Mouse (Mus musculus): ENCODE measurements around the gene Asb3. TPM values are rescaled to one million over a fixed set of nuclear protein-coding genes. Genes with fewer than 3 reads are reported as not detected.
"Not testable (repeated sequence)": the region's sequence is repeated elsewhere in the genome, so short reads cannot be mapped to it uniquely, and the experiment has no call there.

The Asb3 gene
- polyA plus RNA-seq, 1 experiment from 2014 or later = 30.8 TPM

DNA sequence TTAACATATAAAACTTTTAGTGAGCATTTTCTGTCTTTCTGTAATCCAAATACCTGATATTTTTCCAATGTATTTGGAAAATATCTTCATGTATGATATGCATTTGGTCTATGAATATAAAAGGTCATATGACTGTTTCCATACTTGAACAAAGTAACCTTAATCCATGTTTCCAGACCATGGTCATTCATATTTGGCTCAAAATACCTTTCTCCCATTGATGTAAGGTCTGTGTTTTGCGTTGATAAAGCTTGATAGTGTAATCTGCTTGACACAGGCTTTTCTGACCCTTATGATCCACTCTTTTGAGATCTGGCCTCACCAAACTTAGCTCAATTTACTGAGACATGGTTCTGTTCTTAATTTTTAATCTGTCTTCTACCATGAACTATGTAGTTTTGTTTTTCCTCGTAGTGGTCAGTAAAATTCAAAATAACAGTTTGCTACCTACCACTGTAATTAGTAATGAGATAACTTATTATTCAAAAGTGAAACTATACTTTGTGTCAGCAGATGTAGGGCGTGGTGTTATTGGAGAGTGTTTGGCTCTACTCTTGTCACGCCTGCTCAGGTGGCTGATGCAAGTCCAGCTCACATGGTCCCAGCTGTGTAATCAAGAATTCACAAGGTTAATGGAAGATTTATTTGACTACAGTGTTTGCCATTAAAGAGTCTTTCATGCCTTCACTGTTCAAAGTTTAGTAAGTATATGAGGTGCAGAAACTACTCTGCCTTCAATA, 116.1 kb downstream of the Asb3 start:
- H3K4me3 ChIP-seq = no peak overlapping the region
- no peak overlapping the region for H3K4me2 ChIP-seq
- H3K27me3 ChIP-seq = no peaks in the 10 kb centered on the region
- no peaks in the 10 kb centered on the region for H3K9me3 ChIP-seq
- H3K4me1 ChIP-seq = no peaks in the 10 kb centered on the region
- no peak overlapping the region for H3K9ac ChIP-seq
- ATAC-seq (ENCODE audit: borderline replicate concordance, extremely low read depth, low FRiP score, low TSS enrichment) = no peak
- H3K36me3 ChIP-seq = no peaks in the 10 kb centered on the region
- WGBS = 81% methylated on average over 4 of the region's 4 CpGs
- H3K27ac ChIP-seq = no peak overlapping the region

DNA sequence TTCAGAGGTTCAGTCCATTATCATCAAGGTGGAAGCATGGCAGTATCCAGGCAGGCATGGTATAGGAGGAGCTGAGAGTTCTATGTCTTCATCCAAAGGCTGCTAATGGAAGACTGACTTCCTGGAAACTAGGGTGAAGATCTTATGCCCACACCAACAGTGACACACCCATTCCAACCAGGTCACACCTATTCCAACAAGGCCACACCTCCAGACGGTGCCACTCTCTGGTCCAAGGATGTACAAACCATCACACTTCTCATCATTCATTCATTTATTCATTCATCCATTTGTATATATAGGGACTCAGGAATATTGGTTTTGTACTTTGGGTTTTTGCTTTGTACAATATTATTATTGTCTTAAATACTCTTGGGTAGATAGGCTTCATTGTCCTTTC, 124.5 kb downstream of the Asb3 start:
- H3K9ac ChIP-seq; H3K27me3 ChIP-seq; H3K4me1 ChIP-seq; H3K27ac ChIP-seq; H3K36me3 ChIP-seq; H3K9me3 ChIP-seq; ATAC-seq (ENCODE audit: borderline replicate concordance, extremely low read depth, low FRiP score, low TSS enrichment); H3K4me2 ChIP-seq; H3K4me3 ChIP-seq: not testable (repeated sequence)
- 85% methylated on average over 1 of the region's 1 CpGs for WGBS

DNA sequence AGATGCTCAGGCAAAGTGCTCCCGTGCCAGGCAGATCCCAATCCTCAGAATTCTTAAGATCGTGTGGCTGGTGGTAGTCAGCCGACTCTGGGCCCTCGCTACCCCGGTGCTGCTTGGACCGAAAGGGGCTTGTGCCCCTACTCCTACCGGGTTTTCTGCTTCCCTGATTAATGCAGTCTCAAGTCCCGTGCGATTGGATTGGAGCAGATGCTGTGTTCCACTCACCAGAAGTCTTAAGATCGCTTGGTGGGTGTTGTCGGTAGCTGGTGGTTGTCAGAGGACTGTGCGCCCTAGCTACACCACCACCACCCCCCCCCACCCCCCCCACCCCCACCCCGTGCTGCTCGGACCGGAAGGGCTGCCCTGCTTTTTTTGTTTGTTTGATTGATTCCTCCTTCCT, 132.2 kb downstream of the Asb3 start:
- not testable (repeated sequence) for H3K36me3 ChIP-seq; H3K27me3 ChIP-seq; H3K9me3 ChIP-seq; H3K4me2 ChIP-seq; H3K27ac ChIP-seq; H3K4me1 ChIP-seq; H3K9ac ChIP-seq; ATAC-seq (ENCODE audit: borderline replicate concordance, extremely low read depth, low FRiP score, low TSS enrichment); H3K4me3 ChIP-seq
- WGBS = 71% methylated on average over 15 of the region's 15 CpGs

DNA sequence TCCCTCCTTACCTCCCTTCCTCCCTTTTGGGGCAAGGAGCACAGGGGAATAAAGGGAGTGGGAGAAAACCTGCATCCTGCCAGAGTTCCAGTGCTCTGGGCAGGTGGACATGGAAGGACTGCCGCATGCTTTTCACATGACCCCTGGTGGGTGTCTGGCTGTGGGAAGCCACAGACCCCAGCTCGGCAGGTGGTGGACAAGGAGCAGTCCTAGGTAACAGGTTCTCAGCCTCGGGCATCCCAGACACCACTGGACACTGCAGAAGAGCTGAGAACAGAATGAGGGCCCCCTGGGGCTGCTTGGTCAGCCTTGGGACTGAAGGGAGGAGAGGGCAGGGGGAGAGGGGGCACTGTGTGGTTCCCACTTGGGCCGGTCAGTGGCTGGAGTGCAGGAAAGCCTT, 149.7 kb downstream of the Asb3 start:
- Histone ChIP-seq H3K9me3 (no peaks in the 10 kb centered on the region), H3K4me1 (no peaks in the 10 kb centered on the region)

DNA sequence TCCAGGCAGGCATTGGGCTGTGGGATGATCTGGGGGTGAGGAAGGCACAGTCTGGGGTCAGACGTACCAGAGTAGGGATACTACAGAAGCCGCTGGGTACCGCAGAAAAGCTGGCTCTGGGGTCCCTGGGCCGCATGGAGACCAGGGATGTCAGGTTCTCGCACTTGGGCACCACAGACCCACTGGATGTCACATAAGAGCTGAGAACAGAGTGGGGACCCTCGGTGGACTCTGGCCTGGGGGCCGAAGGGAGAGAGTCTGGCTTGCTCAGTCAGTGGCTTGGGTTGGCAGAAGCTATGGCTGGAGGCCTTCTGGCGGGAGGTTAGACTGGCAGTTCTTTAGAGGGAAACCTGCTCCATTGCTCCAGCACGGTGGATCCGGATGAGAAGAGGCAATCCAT, 204.8 kb downstream of the Asb3 start:
- H3K27ac ChIP-seq = no peak overlapping the region
- WGBS = 89% methylated on average over 10 of the region's 10 CpGs
- no peaks in the 10 kb centered on the region for H3K9me3 ChIP-seq
- H3K27me3 ChIP-seq = no peaks in the 10 kb centered on the region
- ATAC-seq (ENCODE audit: borderline replicate concordance, extremely low read depth, low FRiP score, low TSS enrichment) = no peak
- no peak overlapping the region for H3K9ac ChIP-seq
- H3K36me3 ChIP-seq = no peaks in the 10 kb centered on the region
- H3K4me3 ChIP-seq = no peak overlapping the region
- H3K4me1 ChIP-seq = no peaks in the 10 kb centered on the region
- H3K4me2 ChIP-seq = no peak overlapping the region

More for the DNA sequence above, 149.7 kb downstream of the Asb3 start:
- ATAC-seq (ENCODE audit: borderline replicate concordance, extremely low read depth, low FRiP score, low TSS enrichment) = no peak
- 90% methylated on average over 4 of the region's 4 CpGs for WGBS
- Histone ChIP-seq H3K27me3 (no peaks in the 10 kb centered on the region), H3K4me3 (no peak overlapping the region), H3K27ac (no peak overlapping the region), H3K36me3 (peaks cover 3% of the 10 kb centered on the region; the same call in 1 of the 2 replicates), H3K9ac (no peak overlapping the region), H3K4me2 (no peak overlapping the region)

DNA sequence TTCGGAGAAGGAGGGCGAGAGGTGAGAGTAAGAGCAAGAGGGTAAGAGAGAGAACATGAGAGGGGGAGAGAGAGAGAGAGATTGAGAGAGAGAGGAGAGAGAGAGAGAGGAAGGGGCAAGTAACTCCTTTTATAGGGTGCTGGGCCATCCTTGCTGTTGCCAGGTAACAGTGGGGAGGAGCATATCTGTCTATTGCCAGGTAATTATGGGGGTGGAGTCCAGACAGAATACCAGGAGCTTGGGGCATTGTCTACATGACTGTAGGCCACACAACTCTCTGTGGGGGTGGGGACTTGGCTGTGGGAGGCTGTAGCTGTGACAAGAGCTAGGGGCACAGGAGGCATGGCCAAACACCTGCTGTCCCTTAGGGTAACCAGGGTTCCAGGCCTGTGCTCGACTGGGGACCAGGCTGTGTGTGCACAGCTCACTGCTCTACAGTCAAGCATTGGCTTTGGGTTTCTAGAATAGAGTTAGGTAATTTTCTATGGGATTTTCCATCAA, 205.3 kb downstream of the Asb3 start:
- H3K4me1 ChIP-seq = no peaks in the 10 kb centered on the region
- no peaks in the 10 kb centered on the region for H3K9me3 ChIP-seq
- no peak overlapping the region for H3K4me3 ChIP-seq
- H3K36me3 ChIP-seq = no peaks in the 10 kb centered on the region
- no peaks in the 10 kb centered on the region for H3K27me3 ChIP-seq
- no peak overlapping the region for H3K4me2 ChIP-seq
- no peak for ATAC-seq (ENCODE audit: borderline replicate concordance, extremely low read depth, low FRiP score, low TSS enrichment)
- WGBS = 80% methylated on average over 3 of the region's 3 CpGs
- H3K9ac ChIP-seq = no peak overlapping the region
- H3K27ac ChIP-seq = no peak overlapping the region

DNA sequence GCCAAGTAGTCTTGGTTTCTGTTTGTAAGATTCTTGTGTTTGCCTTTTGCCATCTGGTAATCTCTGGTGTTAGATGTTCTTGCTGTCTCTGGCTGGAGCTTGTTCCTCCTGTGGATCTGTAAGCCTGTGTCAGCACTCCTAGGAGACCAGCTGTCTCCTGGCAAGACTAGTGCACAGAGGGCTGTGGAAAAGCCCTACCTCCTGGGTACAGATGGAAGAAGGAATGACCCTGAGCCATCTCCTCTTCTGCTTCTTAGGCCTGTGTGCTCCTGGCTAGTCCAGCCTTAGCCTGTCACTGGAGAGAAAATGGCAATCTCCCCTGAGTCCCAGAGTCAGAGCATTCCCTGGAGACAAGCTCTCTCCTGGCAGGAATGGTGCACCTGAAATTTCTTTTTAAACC, 214.3 kb downstream of the Asb3 start:
- not testable (repeated sequence) for H3K27me3 ChIP-seq; H3K4me3 ChIP-seq; H3K9ac ChIP-seq; ATAC-seq (ENCODE audit: borderline replicate concordance, extremely low read depth, low FRiP score, low TSS enrichment); H3K4me1 ChIP-seq; H3K36me3 ChIP-seq; H3K4me2 ChIP-seq; H3K27ac ChIP-seq; H3K9me3 ChIP-seq

DNA sequence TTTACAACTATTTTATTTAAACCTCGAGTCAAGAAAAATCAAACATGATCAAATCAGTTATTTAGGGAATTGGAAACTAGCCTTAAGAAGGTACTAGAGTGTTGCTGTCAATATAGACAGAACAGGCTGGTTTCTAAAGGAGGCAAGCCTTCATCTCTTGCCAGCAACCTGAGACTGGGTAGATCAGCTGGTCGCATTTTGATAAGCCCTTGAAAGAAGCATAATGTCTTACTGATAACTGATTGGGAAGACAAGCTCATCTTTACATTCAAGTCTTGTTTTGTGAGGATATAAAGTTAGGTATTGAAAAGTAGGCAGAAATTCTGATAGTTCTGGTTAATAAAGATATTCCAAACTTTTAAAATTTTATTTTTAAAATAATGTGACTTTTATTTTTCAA, 217.0 kb downstream of the Asb3 start:
- 81% methylated on average over 2 of the region's 2 CpGs for WGBS
- H3K9ac ChIP-seq = no peak overlapping the region
- no peak for ATAC-seq (ENCODE audit: borderline replicate concordance, extremely low read depth, low FRiP score, low TSS enrichment)
- H3K9me3 ChIP-seq = no peaks in the 10 kb centered on the region
- no peaks in the 10 kb centered on the region for H3K36me3 ChIP-seq
- no peak overlapping the region for H3K27ac ChIP-seq
- H3K4me1 ChIP-seq = no peaks in the 10 kb centered on the region
- H3K4me2 ChIP-seq = no peak overlapping the region
- H3K27me3 ChIP-seq = no peaks in the 10 kb centered on the region
- no peak overlapping the region for H3K4me3 ChIP-seq

DNA sequence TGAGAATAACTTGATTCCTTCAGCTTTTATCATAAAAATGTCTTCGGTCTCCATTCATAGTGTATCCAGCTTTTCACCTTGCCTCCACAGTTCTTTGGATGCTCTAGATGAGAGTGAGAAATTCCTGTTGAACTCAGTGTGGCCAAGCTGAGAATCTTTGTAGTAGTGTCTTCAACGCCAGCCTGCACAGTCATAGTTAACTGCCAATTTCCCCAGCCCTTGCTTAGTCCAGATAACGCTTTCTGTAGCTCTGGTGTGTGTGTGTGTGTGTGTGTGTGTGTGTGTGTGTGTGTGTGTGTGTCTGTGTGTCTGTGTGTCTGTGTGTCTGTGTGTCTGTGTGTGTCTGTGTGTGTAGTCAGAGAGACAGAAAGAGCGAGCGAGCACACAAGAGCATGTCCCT, 220.1 kb downstream of the Asb3 start:
- ATAC-seq (ENCODE audit: borderline replicate concordance, extremely low read depth, low FRiP score, low TSS enrichment) = no peak
- H3K36me3 ChIP-seq = no peaks in the 10 kb centered on the region
- H3K9me3 ChIP-seq = no peaks in the 10 kb centered on the region
- no peak overlapping the region for H3K4me2 ChIP-seq
- H3K27me3 ChIP-seq = no peaks in the 10 kb centered on the region
- H3K9ac ChIP-seq = no peak overlapping the region
- H3K4me1 ChIP-seq = no peaks in the 10 kb centered on the region
- no peak overlapping the region for H3K4me3 ChIP-seq
- no peak overlapping the region for H3K27ac ChIP-seq
- WGBS = 92% methylated on average over 5 of the region's 5 CpGs

DNA sequence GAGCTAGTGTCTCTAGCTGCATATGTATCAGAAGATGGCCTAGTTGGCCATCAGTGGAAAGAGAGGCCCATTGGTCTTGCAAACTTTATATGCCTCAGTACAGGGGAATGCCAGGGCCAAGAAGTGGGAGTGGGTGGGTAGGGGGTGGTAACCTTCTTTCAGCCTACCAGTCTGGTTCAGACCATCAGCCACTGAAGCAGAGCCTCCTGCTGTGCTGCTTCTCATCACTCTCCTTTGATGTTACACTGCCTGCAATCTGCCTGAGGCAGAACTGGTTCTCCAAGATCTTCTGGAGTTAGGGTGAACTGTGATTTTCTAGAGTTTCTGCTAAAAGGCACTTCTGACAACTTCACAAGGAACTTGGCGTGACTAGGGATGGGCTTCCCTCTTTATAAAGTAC, 241.7 kb downstream of the Asb3 start:
- not testable (repeated sequence) for H3K4me1 ChIP-seq; H3K4me3 ChIP-seq; H3K27ac ChIP-seq; H3K9ac ChIP-seq; H3K4me2 ChIP-seq; H3K36me3 ChIP-seq; ATAC-seq (ENCODE audit: borderline replicate concordance, extremely low read depth, low FRiP score, low TSS enrichment); H3K27me3 ChIP-seq; H3K9me3 ChIP-seq
- 68% methylated on average over 1 of the region's 1 CpGs for WGBS

DNA sequence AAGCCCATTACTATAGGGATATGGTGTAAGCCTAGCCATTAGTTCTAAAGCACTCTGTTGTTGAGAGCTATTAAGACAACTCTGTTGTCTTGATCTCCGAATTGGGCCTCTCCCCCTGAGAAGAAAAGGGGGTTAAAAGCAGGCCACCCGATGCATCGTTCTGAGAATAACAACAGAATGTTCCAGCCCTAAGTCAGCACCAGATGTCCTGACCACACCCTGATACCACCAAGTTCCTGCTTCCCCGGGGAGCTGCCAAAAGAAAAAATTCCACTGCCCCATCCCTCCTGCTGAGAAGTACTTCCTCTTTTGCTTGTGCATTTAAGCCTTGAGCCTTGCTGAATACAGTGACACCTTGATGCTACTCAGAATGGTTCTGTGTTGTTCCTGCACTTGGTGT, 248.5 kb downstream of the Asb3 start:
- not testable (repeated sequence) for H3K9me3 ChIP-seq; H3K4me3 ChIP-seq; ATAC-seq (ENCODE audit: borderline replicate concordance, extremely low read depth, low FRiP score, low TSS enrichment); H3K4me1 ChIP-seq; H3K9ac ChIP-seq; H3K27ac ChIP-seq; H3K27me3 ChIP-seq; H3K4me2 ChIP-seq; H3K36me3 ChIP-seq
- 77% methylated on average over 4 of the region's 4 CpGs for WGBS

DNA sequence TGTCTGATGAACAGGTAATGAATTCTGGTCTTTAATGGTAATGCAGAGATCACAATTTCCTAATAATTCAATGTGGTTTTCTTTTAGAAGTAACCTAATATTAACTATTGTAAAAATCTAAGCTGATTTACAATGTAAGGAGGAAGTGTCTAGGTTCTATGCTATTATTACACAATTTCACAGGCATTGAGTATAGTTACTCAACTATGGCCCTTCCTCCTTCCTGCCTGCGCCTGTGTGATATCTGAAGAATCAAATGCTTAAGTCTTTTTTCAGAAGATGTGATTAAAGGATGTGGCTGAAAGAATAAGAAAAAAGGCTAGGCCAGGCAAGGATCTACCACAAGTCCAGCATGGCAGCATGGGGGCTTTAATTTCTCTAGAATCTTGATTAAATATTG, 249.6 kb downstream of the Asb3 start:
- H3K36me3 ChIP-seq; H3K4me2 ChIP-seq; H3K9ac ChIP-seq; H3K4me1 ChIP-seq; H3K4me3 ChIP-seq; H3K27ac ChIP-seq; ATAC-seq (ENCODE audit: borderline replicate concordance, extremely low read depth, low FRiP score, low TSS enrichment); H3K9me3 ChIP-seq; H3K27me3 ChIP-seq: not testable (repeated sequence)
- 70% methylated on average over 1 of the region's 1 CpGs for WGBS

DNA sequence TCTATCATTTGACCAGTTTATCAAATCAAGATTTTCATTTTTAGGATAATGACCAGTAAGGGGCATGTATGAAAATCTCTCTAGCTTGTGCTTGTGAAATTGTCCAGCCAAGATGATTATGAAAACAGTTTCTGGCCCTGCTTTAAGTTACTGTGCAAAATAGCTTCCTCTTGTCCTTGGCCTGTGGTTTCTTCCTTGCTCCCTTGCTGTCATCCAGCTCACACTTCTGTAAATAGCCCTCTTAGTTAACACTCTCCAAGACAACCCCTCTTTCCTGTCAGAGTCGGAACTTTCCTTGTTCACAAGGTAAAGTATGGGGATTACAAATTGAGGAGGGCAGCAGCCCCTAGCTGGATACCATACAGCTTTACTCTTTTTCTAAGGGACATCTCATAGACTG, 253.2 kb downstream of the Asb3 start:
- H3K4me1 ChIP-seq; H3K27me3 ChIP-seq; H3K36me3 ChIP-seq; H3K27ac ChIP-seq; H3K4me2 ChIP-seq; H3K9ac ChIP-seq; ATAC-seq (ENCODE audit: borderline replicate concordance, extremely low read depth, low FRiP score, low TSS enrichment); H3K4me3 ChIP-seq; H3K9me3 ChIP-seq: not testable (repeated sequence)
- 39% methylated on average over 1 of the region's 1 CpGs for WGBS
